ENCODE assay signal across 13 mouse cellular contexts in the genomic region with DNA sequence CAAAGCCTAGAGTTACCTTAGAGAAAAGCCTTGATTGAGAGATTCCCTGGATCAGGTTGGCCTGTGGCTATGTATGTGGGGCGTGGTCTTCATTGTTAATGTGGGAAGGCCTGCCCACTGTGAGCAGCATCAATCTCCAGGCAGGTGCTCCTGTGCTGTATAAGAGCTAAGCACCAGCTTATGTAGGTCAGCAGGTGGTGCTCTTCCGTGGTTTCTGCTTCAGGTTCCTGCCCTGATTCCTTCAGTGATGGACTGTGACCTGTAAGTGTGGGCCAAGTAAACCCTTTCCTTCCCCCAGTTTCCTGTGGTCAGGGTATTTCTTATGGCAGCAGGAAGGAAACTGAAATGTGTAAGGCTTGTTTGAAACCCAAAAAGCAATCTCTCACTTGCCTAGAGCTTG.
DNase-seq lines count a peak whose midpoint lies in the region; ATAC-seq lines count a peak whose summit lies in the region.
"Had no signal": no experiment of that assay in that cellular context is flagged by ENCODE, and none has a peak within 500 bp of the region (broad histone marks: within the 10 kb centered on the region; RNA-seq: fewer than 3 reads in every experiment).

No protein-coding gene starts in this region.

- H3K27me3 ChIP-seq in heart, embryonic 10.5 days (ENCODE audit: insufficient read depth, poor library complexity, severe bottlenecking), result no peaks in the 10 kb centered on the region
- H3K27me3 ChIP-seq in kidney, embryonic 15.5 days, result no peaks in the 10 kb centered on the region
- H3K27me3 ChIP-seq: liver, embryonic 15.5 days had no signal

- H3K4me2 ChIP-seq in kidney, embryonic 15.5 days, result no peak overlapping the region
- H3K4me2 ChIP-seq: liver, embryonic 15.5 days had no signal

- H3K4me3 ChIP-seq in heart, embryonic 10.5 days, result no peak overlapping the region
- H3K4me3 ChIP-seq in kidney, embryonic 15.5 days (replicated peaks), result no peak overlapping the region
- H3K4me3 ChIP-seq: hindbrain, embryonic 10.5 days; liver, embryonic 15.5 days had no signal

- no peaks in the 10 kb centered on the region for H3K4me1 ChIP-seq in heart, embryonic 10.5 days
- H3K4me1 ChIP-seq in kidney, embryonic 15.5 days, result peaks cover 9% of the 10 kb centered on the region; the same call in 1 of the 2 replicates
- H3K4me1 ChIP-seq: hindbrain, embryonic 10.5 days; liver, embryonic 15.5 days had no signal

- peak; percentile 47 for DNase-seq in heart, embryonic 10.5 days (ENCODE audit: low spot score)
- DNase-seq in heart, postnatal 14 days, result no peak
- DNase-seq in 3T3-L1 (ENCODE audit: low read depth, low spot score) (peak; percentile 3), ES-CJ7 (ENCODE audit: low read depth, low spot score) (peak; percentile 80)
- DNase-seq in left cerebral cortex, postnatal 10 days (ENCODE audit: extremely low spot score in 1 of 2, low spot score in 2 of 2), result no peak
- no peak for DNase-seq in thymus, postnatal 4 days
- no peak for DNase-seq in right cerebral cortex, postnatal 14 days
- DNase-seq: adrenal gland, postnatal 25 days; cerebellum, adult 9-10 months had no signal

- H3K9me3 ChIP-seq in heart, embryonic 10.5 days, result no peaks in the 10 kb centered on the region
- no peaks in the 10 kb centered on the region for H3K9me3 ChIP-seq in kidney, embryonic 15.5 days (replicated peaks)
- H3K9me3 ChIP-seq: hindbrain, embryonic 10.5 days; liver, embryonic 15.5 days had no signal

- intact Hi-C loops in heart, postnatal 14 days (cut with DNase I), result no loop called here
- intact Hi-C loops in left cerebral cortex, postnatal 10 days (cut with DNase I), result no loop called here

- H3K9ac ChIP-seq in kidney, embryonic 15.5 days, result no peak overlapping the region
- H3K9ac ChIP-seq: liver, embryonic 15.5 days had no signal

- 48% methylated on average over 2 of the region's 2 CpGs for WGBS in heart, embryonic 10.5 days
- 65% methylated on average over 2 of the region's 2 CpGs for WGBS in kidney, embryonic 15.5 days

- ATAC-seq in kidney, embryonic 15.5 days (replicated peaks; ENCODE audit: low FRiP score), result peak; percentile 43; the same call in 1 of the 2 replicates

- no peak overlapping the region for H3K27ac ChIP-seq in heart, embryonic 10.5 days
- H3K27ac ChIP-seq in kidney, embryonic 15.5 days, result no peak overlapping the region
- H3K27ac ChIP-seq: hindbrain, embryonic 10.5 days; liver, embryonic 15.5 days had no signal

- H3K36me3 ChIP-seq in heart, embryonic 10.5 days, result no peaks in the 10 kb centered on the region
- no peaks in the 10 kb centered on the region for H3K36me3 ChIP-seq in kidney, embryonic 15.5 days
- H3K36me3 ChIP-seq: G1E; hindbrain, embryonic 10.5 days; liver, embryonic 15.5 days had no signal

Comparison
In these comparisons a context has a peak if more than half of its experiments do, and no peak if none do; other contexts are left out.
1. DNase-seq: peak in heart, embryonic 10.5 days (single experiment), 3T3-L1 (single experiment) and ES-CJ7 (single experiment); none in heart, postnatal 14 days (0 of 2), left cerebral cortex, postnatal 10 days (0 of 2), thymus, postnatal 4 days (single experiment) and right cerebral cortex, postnatal 14 days (single experiment).